Mouse (Mus musculus): ENCODE results near the gene Mnx1.

DNA sequence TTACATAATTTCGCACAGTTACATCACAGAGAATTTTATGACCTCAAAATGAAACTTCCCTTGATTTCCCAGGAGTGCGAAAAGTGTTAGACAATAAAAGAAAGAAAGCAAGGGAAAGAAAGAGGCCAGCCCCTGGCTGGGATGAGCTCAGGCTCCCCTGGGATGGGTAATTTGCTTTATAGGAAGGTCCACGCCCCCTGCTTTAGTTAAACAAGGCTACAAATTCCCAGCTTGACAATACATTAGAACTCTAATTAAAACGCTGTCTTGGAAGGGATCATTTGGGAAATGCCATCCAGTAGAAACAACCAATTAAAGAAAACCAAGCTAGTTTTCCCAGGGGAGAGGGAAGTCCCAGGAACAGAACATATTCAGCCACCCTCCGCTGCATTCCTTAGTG, 2.7 kb downstream of the Mnx1 start:
- TF ChIP-seq CTCF (IDR thresholded peaks at IDR 0.05; ENCODE audit: low read depth, low read length) (no peak), POLR2A (IDR thresholded peaks at IDR 0.05; ENCODE audit: borderline replicate concordance, low read depth, low read length) (no peak)
